Mouse (Mus musculus) gastrocnemius, postnatal 10 days (tissue): ENCODE data around the gene Nrarp. TPM values are rescaled to one million over a fixed set of nuclear protein-coding genes. Genes with fewer than 3 reads are reported as not detected.

ENCODE experiments used
- DNase-seq: peaks from one replicate; pipeline ENCODE4 v3.0.0; 2021; ENCODE audit warnings: mixed read lengths
- total RNA-seq, 2 experiments: library from RNA; stranded (reverse); gene quantifications; 2 replicates each; pipeline ENCODE4 v1.2.3; 2021

Nrarp gene
- total RNA-seq, 2 experiments from 2014 or later, result 14.9 to 17.4 TPM

DNA sequence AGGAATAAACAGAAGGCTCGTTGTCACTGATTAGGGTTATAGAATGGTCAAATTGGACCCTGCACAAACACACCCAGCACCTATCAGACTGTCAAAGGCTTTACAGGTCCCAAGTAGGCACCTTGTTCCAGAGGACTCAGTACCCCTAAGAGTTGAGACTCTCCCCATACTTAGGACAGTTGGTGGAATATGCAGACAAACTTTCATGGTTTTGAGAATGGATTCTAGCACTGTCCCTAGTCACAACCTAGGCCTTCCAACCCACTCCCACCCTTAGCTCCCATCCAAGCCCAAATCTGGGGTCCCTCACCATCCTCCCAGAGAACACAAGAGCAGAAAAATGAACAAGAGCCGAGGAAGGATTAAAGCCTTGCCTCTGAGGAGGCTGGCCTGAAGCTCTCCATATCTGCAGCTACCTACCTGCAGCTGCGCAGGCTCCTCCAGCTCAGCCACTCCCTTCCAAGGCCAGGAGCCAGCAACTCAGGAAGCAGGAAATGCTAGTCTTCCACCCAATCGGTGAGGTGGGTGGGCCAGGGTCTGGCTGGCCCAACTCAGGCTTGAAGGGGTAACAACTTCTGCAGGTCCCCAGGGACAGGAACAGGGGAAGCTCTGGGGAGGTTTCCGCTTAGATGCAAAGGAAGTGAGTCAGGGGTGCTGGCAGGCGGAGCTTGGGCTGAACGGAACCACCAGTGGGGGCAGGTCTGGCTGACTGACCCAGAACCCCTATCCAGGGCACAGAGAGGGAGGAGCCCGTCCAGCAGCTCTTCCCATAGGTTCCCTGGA, 15.8 kb downstream of the Nrarp start, which contains the start of gene Tor4a:
Gene Tor4a, minus strand, starts transcription at position 715 of the 783 bp plus-strand sequence.
- peak; percentile 32 for DNase-seq

DNA sequence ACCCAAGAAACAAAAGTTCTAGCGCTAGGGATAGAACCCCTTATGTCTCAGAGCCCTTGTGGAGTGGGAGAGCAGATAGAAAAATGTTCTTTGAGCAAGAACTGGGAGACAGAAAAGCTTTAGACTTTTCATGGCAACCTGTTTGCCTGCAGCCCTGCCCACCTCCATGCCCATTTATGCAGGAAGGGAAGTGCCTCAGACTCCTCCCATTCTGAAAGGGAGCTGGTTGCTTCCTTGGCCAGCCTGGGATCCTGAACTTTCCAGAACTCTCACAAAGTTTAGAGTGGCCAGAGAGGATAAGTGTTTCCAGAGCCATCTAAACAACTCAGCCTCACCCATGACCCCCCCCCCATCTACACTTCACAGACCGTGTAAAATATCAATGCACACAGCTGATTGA, 16.6 kb downstream of the Nrarp start:
- DNase-seq, result no peak

DNA sequence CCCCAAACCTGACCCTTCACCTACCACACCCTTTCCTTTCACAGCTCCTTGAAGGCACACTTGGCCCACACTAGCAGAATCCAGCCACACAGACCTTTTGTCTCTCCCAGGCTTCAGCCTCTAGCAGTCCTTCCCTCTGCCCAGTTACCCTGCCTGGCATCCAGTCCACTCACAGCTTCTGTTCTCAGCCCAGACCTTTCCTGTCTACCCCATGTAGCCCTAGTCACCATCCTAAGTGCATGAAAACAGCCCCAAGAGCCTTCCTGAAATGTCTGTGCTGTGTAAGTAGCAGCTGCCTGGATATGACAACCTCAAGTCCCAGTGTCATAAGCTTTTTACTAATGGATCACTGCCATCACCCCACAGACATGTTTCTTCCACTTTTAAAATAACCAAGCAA, 17.4 kb downstream of the Nrarp start:
- DNase-seq, result no peak

DNA sequence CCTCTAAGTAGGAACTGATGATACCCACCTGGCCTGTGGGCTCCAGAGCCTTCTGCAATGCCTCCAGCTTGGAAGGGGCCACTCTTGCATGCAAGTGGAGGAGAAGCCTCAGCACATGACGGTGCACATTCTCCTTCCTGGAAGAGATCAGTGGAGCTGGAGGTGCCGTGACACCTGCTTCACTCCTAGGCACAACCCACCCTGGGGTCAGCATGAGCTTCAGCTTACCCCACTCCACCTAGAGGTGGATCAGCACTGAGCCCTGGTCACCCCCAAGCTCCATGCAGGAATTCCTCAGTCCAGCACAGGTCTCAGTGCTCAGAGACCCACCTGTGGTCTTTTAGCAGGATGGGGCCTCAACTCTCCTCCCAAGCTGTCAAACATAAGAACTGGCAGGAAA, 20.1 kb downstream of the Nrarp start:
- no peak for DNase-seq

DNA sequence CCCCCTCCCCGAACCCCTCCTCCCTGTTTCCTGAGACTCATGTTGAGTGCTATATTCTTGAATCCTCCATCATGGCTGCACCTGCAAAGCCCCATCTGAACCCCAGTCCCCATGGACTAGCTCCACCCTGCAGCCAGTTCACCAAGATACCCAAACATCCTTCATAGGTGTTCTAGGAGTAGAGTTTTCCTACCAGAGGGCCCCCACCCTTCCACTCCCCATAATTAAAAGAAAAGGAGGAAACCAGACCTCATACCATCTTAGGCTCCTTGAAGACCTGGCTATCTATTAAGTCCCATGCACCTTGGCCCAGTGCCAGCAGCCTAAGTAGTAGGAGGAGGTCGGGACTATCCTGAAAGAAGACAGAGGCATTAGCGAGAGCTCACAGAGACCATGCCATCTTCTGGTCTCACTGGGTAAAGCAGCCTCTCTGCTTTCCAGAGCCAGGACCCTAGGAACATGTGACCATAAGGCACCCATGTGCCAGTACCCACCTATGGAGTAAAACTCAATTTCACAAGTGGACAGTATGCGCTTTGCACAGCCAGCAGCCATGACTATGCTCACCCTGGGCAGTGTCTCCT, 23.2 kb downstream of the Nrarp start:
- DNase-seq, result no peak

DNA sequence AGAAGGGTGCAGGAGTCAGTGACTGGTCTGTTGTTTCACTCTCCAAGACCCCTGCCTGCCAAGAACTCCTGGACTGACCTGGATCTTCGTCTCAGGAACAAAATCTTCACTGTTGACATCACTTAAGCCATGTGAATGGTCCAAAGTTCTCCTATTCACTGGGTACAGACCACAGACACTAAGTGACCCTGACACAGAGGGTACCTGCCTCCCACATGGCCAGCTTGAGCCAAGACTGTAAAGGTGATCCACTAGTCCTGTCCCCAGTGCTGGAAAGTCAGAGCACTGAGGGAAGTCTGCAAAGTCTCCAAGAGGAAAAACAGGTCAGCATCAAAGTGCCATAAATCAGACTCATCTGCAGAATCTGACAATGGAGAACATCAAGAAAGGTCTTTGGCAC, 27.0 kb downstream of the Nrarp start:
- no peak for DNase-seq

DNA sequence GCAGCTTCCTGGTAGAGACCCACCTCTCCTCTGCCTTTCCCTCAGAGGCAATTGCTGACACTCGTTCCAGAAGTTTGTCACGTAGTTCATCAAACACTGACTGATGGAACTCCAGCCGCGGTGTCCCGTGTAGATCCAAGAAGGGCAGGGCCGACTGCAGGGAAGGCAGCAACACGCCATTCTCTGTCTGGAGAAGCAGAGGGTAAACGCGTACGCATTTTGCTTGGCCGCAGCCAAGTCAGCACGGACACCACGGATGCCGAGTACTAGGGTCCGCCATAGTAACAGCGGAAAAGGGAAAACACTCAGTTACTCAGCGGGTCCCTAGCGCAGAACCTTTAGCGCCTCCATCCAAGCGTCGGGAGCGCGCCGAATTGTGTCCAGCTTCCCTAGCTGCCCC, 30.1 kb downstream of the Nrarp start:
- no peak for DNase-seq

DNA sequence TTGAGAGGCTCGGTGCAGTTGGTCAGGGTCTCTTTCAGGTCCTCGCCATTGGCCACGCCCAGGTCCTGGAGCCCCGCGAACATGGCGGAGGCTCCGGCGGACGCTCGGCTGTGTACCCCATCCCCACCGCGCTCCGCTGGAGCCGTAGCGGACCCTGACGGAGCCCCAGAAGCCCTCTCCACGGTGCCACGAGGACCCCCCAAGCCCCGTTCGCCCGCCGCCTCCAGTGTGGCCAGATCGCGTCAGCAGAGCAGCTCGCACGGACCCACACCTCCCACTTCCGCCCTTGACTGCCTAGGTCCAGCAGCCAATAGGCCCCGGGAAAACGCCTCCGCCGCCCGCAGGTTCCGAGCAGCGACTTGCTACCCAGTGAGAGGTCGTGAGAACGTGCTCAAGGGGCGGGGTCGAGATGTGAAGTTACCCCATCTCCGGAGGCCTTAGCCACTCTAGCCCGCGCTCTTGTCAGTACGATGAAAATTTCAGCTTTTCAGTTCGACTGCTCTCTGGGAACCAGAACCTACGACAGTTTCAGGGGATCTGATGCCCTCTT, 30.6 kb downstream of the Nrarp start, which contains the start of gene Nelfb:
Gene Nelfb, minus strand, starts transcription at position 369 of the 550 bp plus-strand sequence.
- peak; percentile 86 for DNase-seq

DNA sequence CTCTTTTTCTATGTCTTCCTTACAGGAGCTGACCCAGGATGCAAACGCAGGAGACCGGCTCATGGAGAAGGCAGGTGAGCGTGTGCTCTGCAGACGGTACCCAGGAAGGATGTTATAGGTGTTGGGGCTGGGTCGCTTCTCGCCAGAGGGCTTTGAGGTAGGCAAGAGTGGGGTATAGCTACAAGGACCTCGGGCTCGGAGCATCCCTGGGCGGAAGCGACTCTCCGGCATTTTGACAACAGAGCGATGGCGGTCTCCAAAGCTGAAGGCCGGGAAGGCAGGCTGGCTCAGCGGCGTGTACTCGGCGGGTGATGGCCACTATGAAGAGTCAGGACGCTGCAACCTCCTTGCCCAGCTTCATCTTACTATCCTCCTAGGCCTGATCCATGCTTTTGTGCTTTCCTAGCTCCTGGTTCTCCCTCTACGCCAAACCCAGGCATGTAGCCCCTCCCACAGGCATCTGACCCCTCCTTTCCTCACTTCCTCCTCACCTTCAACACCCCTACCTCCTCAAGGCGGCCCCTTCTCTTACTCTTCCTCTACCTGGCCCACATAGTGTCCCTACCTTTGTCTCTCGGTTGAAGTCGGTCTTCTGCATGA, 32.8 kb downstream of the Nrarp start:
- DNase-seq, result no peak

DNA sequence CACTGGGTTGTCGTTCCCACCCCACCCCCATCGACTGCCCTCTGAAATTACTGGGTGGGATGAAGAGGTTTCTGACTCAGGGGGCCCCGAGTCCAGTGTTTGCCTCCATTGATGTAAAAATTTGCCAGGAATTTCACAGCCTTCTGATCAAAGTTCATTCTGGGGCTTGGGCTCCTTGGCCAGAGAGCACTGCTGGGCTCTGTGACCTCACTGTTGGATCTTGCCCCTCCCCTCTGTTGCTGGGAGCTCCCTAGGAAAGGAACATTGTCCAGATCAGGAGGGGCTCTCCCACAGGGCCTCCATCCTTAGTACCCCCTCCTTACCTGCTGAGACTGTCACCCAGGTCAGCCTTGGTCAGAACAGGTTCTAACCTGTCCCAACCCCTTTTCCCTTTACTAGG, 33.9 kb downstream of the Nrarp start, which contains the start of gene Stpg3:
Gene Stpg3, minus strand, starts transcription at position 194 of the 400 bp plus-strand sequence.
- no peak for DNase-seq

DNA sequence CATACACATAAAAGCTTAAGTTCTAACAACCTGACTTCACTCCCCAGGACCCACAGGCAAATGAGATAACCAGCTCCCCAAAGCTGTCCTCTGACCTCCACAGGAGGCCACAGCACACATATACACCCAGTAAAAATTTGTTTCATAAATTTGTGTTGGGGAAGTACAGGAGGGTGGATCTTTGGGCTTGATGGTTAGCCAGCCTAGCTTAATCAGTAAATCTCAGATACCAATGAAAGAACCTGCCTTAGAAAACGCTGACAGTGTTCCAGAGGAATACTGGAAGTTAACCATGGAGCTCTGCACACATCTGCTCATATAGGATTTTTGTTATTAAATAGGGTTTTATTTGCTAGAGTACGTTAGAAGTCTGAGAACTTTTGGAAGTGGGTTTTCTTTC, 37.1 kb downstream of the Nrarp start:
- no peak for DNase-seq

DNA sequence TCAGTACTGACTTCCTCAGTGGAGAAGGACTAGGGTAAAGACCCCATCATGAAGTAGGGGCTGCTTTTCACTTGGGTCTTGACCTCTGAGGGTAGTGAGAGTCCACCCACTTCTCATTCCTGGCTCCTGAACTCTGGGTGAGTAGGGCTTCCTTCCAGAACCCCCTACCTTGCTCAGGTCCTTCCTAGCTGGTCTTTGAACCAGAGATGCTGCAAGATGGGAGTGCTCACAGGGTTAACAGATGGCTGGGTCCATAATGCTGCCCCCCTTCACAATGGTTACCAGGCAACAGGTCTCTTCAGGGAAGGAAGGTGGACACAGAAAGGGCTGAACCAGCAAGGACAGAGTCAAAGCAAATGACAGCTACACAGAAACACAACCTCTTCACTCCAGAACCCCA, 37.9 kb downstream of the Nrarp start, which contains the start of gene Fam166a:
Gene Fam166a, plus strand, starts transcription at position 301 of the 400 bp plus-strand sequence.
- no peak for DNase-seq

DNA sequence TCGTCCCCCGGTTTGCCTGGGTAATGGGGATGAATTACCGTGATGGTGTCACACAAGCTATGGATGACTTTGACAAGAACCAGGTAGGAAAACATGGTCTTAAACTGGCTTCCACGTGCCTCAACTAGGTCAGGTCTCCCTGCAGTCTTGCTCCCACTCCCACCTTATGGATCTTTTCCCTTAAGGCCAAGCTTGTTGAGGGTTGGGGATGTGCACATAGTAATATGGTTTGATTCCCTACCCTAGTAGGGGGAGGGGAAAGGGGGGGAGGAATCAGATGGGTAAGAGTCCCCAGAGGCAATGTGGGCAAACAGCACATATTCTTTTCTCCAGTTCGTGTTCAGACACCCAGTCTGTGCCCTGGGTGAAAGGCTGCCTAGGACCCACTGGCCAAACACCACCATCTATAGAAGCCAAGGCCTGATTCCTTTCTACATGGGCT, 40.8 kb downstream of the Nrarp start:
- no peak for DNase-seq

DNA sequence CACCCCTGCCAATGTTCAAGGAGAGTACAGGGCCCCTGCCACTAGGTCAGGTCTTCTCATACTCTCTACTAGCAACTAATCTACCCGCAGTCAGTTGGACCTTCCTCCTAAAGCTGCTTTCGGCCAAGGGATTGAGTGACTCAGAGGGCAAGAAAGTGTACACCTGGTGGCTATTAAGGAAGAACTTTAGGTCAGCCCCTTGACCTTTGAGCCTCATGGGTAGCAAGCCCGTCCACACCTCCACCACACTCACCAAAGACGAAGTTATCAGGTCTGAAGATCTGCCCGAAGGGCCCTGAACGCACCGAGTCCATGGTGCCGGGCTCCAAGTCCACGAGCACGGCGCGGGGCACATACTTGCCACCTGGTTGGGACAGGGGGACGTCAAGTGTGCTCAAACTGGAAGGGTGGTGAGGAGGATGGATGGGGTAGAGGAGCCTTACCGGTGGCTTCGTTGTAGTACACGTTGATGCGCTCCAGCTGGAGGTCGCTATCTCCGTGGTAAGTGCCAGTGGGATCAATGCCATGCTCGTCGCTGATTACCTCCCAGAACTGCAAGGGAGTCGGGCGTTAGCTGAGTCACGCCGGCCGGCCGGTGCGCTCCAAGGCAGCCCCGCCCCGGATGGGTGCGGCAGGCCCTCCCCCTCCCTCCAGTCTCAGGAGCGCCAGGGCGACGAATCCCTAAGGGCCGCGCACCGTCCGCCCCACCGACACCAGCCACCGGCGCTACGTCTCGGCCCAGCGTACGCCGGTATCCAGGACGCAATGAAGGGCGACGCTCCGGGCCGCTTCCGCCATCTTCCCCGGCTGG, 43.3 kb downstream of the Nrarp start:
- DNase-seq, result peak; percentile 78

DNA sequence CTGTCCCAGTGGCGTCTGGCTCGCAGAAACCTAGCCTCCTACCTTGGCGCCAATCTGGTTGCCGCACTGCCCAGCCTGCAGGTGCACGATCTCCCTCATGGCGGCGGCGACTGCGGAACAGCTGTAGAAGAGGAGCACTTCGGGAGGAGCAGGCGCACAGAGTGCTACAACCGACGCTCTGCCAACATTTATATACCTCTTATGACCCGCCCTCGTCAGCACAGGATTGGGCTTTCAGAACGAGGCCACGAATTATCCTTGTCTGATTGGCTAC, 43.9 kb downstream of the Nrarp start, which contains the start of gene Tubb4b:
Gene Tubb4b, minus strand, starts transcription at position 211 of the 274 bp plus-strand sequence.
- no peak for DNase-seq

DNA sequence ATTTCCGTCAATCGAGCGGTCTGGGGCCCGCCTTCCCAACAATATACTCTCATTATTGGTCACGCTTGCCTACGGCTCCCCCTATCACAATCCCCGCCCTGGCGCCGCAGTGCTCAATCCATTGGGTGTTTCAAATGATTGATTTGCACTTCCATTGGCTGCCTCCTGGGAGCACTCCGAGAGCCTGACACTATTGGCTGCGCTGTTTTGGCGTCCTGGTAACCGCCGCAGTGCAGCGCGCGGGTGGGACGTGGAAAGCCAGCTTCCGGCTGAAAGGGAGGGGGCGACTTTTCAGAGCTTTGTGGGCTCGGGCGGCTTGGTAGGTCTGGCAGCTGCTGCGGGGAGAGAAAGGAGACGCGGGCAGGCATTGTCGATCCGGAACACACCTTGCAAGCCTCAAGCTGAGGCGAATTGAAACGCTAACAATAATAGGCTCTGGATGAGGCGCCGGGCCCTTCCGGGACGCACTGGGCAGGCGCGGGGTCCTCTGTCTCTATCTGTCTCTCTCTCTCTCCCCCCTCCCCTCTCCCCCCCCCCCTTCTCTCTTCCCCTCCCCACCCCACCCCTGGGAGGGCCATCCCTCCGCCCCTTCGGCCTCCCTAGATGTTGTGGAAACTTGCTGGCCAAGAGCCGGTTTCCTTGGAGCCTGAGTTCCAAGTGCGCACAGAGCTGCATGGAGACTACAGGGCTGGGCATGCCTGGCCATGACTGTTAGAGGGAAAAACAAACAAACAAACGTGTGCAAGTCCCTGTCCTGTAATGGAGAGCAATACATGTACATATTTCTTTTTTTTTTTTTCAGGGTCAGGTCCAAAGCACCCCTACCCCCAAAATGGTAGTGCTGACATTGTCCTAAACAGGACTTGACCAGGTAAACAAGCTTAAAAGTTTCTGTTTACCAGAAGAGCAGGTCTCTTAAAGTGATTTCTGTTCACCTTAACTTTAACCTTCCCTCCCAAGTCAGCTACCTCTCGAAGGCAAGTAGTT, 44.5 kb downstream of the Nrarp start:
- peak; percentile 92 for DNase-seq

DNA sequence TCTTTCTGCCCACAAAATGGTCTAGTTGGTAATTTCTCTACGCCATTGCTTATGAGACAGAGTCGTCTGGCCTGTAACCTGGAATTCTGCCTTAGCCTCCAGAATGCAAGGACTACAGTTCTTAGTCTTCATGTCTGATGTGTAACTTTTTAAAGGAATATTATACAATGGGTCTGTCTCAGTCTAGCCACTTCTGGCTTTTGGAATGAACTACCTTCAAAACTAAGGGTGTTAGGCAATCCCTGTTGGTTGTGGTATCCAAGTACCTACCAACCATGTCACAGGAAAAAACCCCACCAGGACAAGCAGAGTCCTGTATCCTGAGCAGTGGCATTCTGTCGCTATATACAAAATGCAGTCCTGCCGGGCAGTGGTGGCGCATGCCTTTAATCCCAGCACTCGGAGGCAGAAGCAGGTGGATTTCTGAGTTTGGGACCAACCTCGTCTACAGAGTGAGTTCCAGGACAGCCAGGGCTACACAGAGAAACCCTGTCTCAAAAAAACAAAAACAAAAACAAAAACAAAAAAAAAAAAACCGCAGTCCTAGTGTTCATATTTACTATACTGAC, 45.3 kb downstream of the Nrarp start:
- DNase-seq, result no peak

DNA sequence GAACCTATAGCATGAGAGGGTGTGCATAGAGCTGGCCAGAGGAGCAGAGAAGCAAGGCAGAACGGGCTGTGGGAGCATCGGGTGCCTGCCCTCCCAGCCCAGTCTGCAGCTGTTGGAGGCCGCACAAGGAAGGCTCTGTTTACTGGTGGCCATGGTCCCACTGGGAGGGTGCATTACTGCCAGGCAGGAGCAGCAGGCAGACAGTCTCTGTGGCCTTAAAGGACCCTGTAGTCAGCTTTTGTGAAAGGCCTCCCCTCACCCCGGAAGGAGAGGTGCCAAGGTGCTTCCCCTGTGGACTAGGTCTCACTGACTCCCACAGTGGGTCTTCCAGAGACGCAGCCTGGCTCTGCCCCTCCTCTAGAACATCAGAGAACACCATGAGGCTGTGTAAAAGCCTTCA, 46.3 kb downstream of the Nrarp start:
- DNase-seq, result peak; percentile 61

DNA sequence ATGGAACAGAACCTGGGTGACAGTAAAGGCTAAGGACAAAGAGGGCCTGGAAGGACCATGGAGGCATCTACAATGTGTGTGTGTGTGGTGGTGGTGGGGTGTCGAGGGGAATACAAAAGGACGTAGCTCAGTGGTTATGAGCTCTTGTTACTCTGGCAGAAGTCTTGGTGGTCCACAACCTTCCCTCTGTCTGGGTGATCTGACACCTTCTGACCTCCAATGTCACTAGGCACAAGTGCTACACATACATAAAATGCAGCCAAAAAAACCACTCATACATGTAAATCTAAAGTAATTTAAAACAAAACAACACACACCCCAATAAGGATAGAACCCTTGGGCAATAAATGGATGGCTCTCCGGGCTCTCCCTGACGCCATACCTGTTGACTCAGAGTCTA, 46.8 kb downstream of the Nrarp start:
- DNase-seq, result no peak

DNA sequence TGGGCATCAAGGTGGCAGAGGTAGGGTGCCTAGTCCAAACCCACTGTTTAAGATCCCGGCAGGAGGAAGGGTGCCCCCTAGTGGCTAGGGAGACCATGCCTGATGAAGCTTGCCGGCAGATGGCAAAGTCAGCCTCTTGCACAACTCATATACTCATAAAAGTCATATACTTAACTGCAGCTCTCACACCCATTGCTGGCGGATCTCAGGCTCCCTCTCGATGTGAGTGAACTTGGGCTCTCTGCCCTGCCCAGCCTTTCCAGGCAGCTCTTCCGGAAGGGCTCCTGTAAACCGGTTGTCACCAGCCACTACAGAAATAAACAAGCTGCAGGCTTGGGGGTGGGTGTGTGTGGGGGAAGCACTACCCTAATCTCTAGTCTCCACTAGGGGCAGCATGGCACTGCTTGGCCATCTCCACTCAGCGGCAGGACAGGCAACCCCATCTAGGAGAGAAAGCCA, 47.9 kb downstream of the Nrarp start:
- peak; percentile 84 for DNase-seq
